Mouse (Mus musculus) kidney, adult 2 months (tissue): Measurements from ENCODE around the gene Ptpn3.

Experiments used
- CTCF ChIP-seq: fragments of 200-500 bp; conservative IDR thresholded peaks from 2 replicates; pipeline ENCODE4 v1.5.1; 2011; ENCODE audit warnings: low read depth, mild to moderate bottlenecking, control low read depth, low read length, moderate library complexity, mixed read lengths; ENCODE audit not compliant: insufficient read depth, insufficient read length
- POLR2A ChIP-seq: fragments of 200-500 bp; IDR thresholded peaks from one replicate; pipeline ENCODE4 v1.6.1; 2011; ENCODE audit warnings: low read depth, low read length, control low read depth

- TF ChIP-seq CTCF (no peak), POLR2A (no peak)
These were observed 17.0 kb upstream of the Ptpn3 start for GRCm38 (mm10) chr4:57318525-57319212.
